Mouse (Mus musculus) gastrocnemius, postnatal 10 days (tissue): Measurements from ENCODE around the gene Tcte1. TPM values are rescaled to one million over a fixed set of nuclear protein-coding genes. Genes with fewer than 3 reads are reported as not detected.

Experiments used
- DNase-seq: peaks from one replicate; pipeline ENCODE4 v3.0.0; 2021; ENCODE audit warnings: mixed read lengths
- total RNA-seq, 2 experiments: library from RNA; stranded (reverse); gene quantifications; 2 replicates each; pipeline ENCODE4 v1.2.3; 2021

Gene Tcte1
- total RNA-seq, 2 experiments from 2014 or later, result not detected

GRCm38 (mm10) chr17:45515204-45515726 is 8.0 kb upstream of the Tcte1 start:
- no peak for DNase-seq

- no peak for DNase-seq
Measured at GRCm38 (mm10) chr17:45515806-45516205, 7.4 kb upstream of the Tcte1 start.

- DNase-seq, result peak; percentile 79
Measured at GRCm38 (mm10) chr17:45516488-45516887, 6.7 kb upstream of the Tcte1 start.

GRCm38 (mm10) chr17:45517135-45517534 is 6.1 kb upstream of the Tcte1 start:
- no peak for DNase-seq

- no peak for DNase-seq
Measured at GRCm38 (mm10) chr17:45517549-45518215, 5.6 kb upstream of the Tcte1 start.

GRCm38 (mm10) chr17:45518766-45519475 is 4.3 kb upstream of the Tcte1 start:
- no peak for DNase-seq

- DNase-seq, result no peak
Measured at GRCm38 (mm10) chr17:45520136-45520535, 3.1 kb upstream of the Tcte1 start.

- no peak for DNase-seq
Measured at GRCm38 (mm10) chr17:45524961-45525360, 1.7 kb downstream of the Tcte1 start.

GRCm38 (mm10) chr17:45526571-45526970 is 3.3 kb downstream of the Tcte1 start:
- no peak for DNase-seq

GRCm38 (mm10) chr17:45530346-45530782 is 7.1 kb downstream of the Tcte1 start:
- no peak for DNase-seq

GRCm38 (mm10) chr17:45532896-45533295 is 9.7 kb downstream of the Tcte1 start:
- no peak for DNase-seq

- no peak for DNase-seq
Measured at GRCm38 (mm10) chr17:45536264-45536663, 13.0 kb downstream of the Tcte1 start.

- DNase-seq, result no peak
Measured at GRCm38 (mm10) chr17:45538394-45538793, 15.2 kb downstream of the Tcte1 start.

GRCm38 (mm10) chr17:45539664-45540063 is 16.4 kb downstream of the Tcte1 start:
- DNase-seq, result no peak

- DNase-seq, result no peak
Measured at GRCm38 (mm10) chr17:45542129-45542528, 18.9 kb downstream of the Tcte1 start.

- no peak for DNase-seq
Measured at GRCm38 (mm10) chr17:45542705-45543104, 19.5 kb downstream of the Tcte1 start.

- no peak for DNase-seq
Measured at GRCm38 (mm10) chr17:45543115-45543514, 19.9 kb downstream of the Tcte1 start.

- no peak for DNase-seq
Measured at GRCm38 (mm10) chr17:45544001-45544872, 21.0 kb downstream of the Tcte1 start.

GRCm38 (mm10) chr17:45544873-45545277 is 21.6 kb downstream of the Tcte1 start:
- DNase-seq, result no peak

GRCm38 (mm10) chr17:45545278-45545961 is 22.2 kb downstream of the Tcte1 start:
- no peak for DNase-seq

- DNase-seq, result no peak
Measured at GRCm38 (mm10) chr17:45546941-45547340, 23.7 kb downstream of the Tcte1 start.
